Mouse (Mus musculus) MEL (cell line): Measurements from ENCODE around the gene Mrpl33.
A peak's percentile ranks its signal among the peaks of the same experiment; 100 is the strongest.

Experiments
- CHD2 ChIP-seq: IDR thresholded peaks from 2 replicates; pipeline ENCODE4 v1.6.1; 2011; ENCODE audit warnings: low read length, improper control_type of control experiment
- CTCF ChIP-seq, 3 experiments: IDR thresholded peaks in 2 of 3; conservative IDR thresholded peaks in 1 of 3; 2 replicates each; pipeline ENCODE4 v1.5.1; 2011 to 2012; ENCODE audit warnings: low read length in 3 of 3, low read depth in 2 of 3, mild to moderate bottlenecking in 2 of 3, improper control_type of control experiment in 1 of 3, inconsistent platforms in 1 of 3, mixed read lengths in 1 of 3, moderate library complexity in 1 of 3; ENCODE audit not compliant: control insufficient read depth in 1 of 3, insufficient read depth in 1 of 3, poor library complexity in 1 of 3, severe bottlenecking in 1 of 3
- POLR2A ChIP-seq, 2 experiments: IDR thresholded peaks; 2 replicates each; pipeline ENCODE4 v1.6.1; 2011 to 2012; ENCODE audit warnings: low read length in 2 of 2, mild to moderate bottlenecking in 2 of 2, control low read depth in 1 of 2, improper control_type of control experiment in 1 of 2, low read depth in 1 of 2, moderate library complexity in 1 of 2; ENCODE audit not compliant: control insufficient read depth in 1 of 2, insufficient read depth in 1 of 2, poor library complexity in 1 of 2

DNA sequence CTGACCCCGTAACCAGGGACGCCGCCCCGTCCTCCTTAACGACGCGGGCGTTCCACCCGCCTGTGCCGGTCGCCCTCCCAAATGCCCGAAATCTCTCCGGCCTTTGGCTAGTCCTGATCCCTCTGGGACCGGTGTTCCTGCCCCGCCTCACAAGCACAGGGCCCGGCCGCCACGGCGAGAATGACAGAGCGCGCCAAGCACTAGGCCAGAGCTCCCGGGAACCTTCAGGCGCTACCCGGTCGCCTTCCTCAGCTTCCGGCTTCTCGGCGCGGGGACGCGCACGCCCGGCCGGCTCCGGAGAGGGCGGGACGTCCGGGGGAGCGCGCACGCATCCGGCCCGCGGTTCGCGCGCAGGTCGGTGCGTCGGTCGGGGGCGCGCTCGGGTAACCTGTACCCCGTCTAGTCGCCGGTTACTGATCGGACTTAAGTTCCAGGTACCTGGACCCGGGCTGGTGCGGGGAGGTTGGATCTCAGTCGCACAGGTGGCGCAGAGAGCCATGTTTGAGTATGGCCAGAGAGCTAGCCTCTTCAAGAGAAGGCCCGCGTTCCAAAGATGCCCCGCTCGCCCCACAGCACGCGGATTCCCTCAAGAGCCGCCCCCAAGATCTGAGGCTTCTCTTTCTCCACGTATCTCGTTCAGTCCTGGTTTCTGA lies 101.0 kb downstream of the Mrpl33 start, which contains the start of gene Babam2:
- TF ChIP-seq CHD2 (no peak), CTCF (IDR thresholded peaks at IDR 0.05 in 2 of 3, conservative IDR thresholded peaks at IDR 0.05 in 1 of 3; ENCODE audit: control insufficient read depth in 1 of 3, insufficient read depth in 1 of 3, low read depth in 2 of 3, low read length in 3 of 3, poor library complexity in 1 of 3, severe bottlenecking in 1 of 3) (no peak), POLR2A (IDR thresholded peaks at IDR 0.05; ENCODE audit: control insufficient read depth in 1 of 2, insufficient read depth in 1 of 2, low read depth in 1 of 2, low read length in 2 of 2, poor library complexity in 1 of 2) (peak; percentile 86 to 90; a peak in 3 of 4 replicates)
